Comparison of ENCODE assay signal across 8 mouse cellular contexts in the genomic region with DNA sequence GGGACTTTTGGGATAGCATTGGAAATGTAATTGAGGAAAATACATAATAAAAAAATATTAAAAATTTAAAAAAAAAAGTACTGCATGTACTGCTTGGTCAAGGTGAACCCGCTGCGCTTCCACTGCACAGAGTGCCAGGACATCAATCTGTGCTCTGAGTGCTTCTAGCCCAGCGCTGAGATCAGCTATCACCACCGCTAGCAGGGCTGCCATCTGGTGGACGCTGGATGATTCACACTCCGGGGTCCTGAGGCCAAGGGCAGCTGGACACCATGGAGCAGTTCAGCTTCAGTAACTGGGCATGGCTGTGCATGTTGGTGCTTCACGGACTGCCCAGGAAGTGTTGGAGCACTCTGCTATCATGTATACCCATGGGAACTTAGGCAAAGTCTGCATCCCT.
A peak's percentile ranks its signal among the peaks of the same experiment; 100 is the strongest.
DNase-seq lines count a peak whose midpoint lies in the region; ATAC-seq and TF ChIP-seq lines count a peak whose summit lies in the region.
"Not testable (repeated sequence)": the region's sequence is repeated elsewhere in the genome, so short reads cannot be mapped to it uniquely, and the experiment has no call there.

No protein-coding gene starts in this region.

- WGBS in hindbrain, embryonic 11.5 days, result 41% methylated on average over 7 of the region's 7 CpGs
- 34% methylated on average over 7 of the region's 7 CpGs for WGBS in lung, postnatal 0 days

- ATAC-seq in Patski; hindbrain, embryonic 11.5 days (ENCODE audit: low FRiP score); lung, postnatal 0 days: not testable (repeated sequence)

- H3K36me3 ChIP-seq in hindbrain, embryonic 11.5 days (ENCODE audit: control insufficient read depth, insufficient read depth, low read length); lung, postnatal 0 days (ENCODE audit: insufficient read depth, low read length); testis, adult 2 months (ENCODE audit: control insufficient read depth, insufficient read depth, low read length): not testable (repeated sequence)

- H3K9ac ChIP-seq in hindbrain, embryonic 11.5 days (ENCODE audit: low read depth, low read length); lung, postnatal 0 days (replicated peaks; ENCODE audit: low read depth): not testable (repeated sequence)

- H3K27ac ChIP-seq in hindbrain, embryonic 11.5 days (ENCODE audit: low read depth, low read length); lung, postnatal 0 days (ENCODE audit: low read length); testis, adult 2 months (ENCODE audit: control insufficient read depth, insufficient read depth, low read depth, low read length): not testable (repeated sequence)

- not testable (repeated sequence) for H3K4me1 ChIP-seq in hindbrain, embryonic 11.5 days (replicated peaks; ENCODE audit: control insufficient read depth, insufficient read depth, low read length); lung, postnatal 0 days (ENCODE audit: insufficient read depth, low read depth, low read length); testis, adult 2 months (ENCODE audit: control insufficient read depth, insufficient read depth, low read length)

- not testable (repeated sequence) for TF ChIP-seq POLR2A in testis, adult 2 months (IDR thresholded peaks at IDR 0.05; ENCODE audit: control insufficient read depth, low read depth, low read length)

- H3K9me3 ChIP-seq in hindbrain, embryonic 11.5 days (ENCODE audit: control insufficient read depth, low read length); lung, postnatal 0 days (ENCODE audit: low read length): not testable (repeated sequence)

- not testable (repeated sequence) for H3K4me2 ChIP-seq in hindbrain, embryonic 11.5 days (replicated peaks; ENCODE audit: low read depth, low read length); lung, postnatal 0 days (replicated peaks; ENCODE audit: low read depth, low read length)

- not testable (repeated sequence) for H3K4me3 ChIP-seq in hindbrain, embryonic 11.5 days (ENCODE audit: low read depth, low read length); lung, postnatal 0 days (ENCODE audit: low read depth, low read length); testis, adult 2 months (ENCODE audit: control insufficient read depth, low read depth, low read length)

- not testable (repeated sequence) for H3K27me3 ChIP-seq in Patski; hindbrain, embryonic 11.5 days (ENCODE audit: control insufficient read depth, insufficient read depth, low read length); lung, postnatal 0 days (replicated peaks; ENCODE audit: insufficient read depth, low read length); testis, adult 2 months (ENCODE audit: control insufficient read depth, insufficient read depth, low read length)

- TF ChIP-seq EP300 in lung, postnatal 0 days (IDR thresholded peaks at IDR 0.05), result not testable (repeated sequence)

- peak; percentile 49 for TF ChIP-seq CTCF in Patski (IDR thresholded peaks at IDR 0.05)
- peak; percentile 51 for TF ChIP-seq CTCF in lung, postnatal 0 days (IDR thresholded peaks at IDR 0.05)
- TF ChIP-seq CTCF in testis, adult 2 months (IDR thresholded peaks at IDR 0.05; ENCODE audit: control insufficient read depth, insufficient read depth, insufficient replicate concordance, low read depth, low read length), result peak; percentile 23; the same call in 1 of the 2 replicates

- CTCF ChIA-PET in Patski (lab: Charles Lee), result not testable (repeated sequence)

- POLR2A ChIA-PET in Patski (lab: Charles Lee), result not testable (repeated sequence)

- peak; percentile 2 for DNase-seq in 416B (ENCODE audit: low read depth)
- DNase-seq in Patski (ENCODE audit: low read depth, low spot score); lung, postnatal 0 days (ENCODE audit: low spot score): not testable (repeated sequence)
- peak; percentile 14 to 23 for DNase-seq in adrenal gland, postnatal 36 days
- peak; percentile 5 for DNase-seq in embryo, embryonic 10.5 days (ENCODE audit: low spot score)
- DNase-seq in hindbrain, embryonic 11.5 days (ENCODE audit: low spot score), result peak; percentile 1
- DNase-seq in kidney, postnatal 4 days, result peak; percentile 33 to 38

- in situ Hi-C loops in Patski (cut with MboI; ENCODE audit: low pct_unique_long_range_greater_than_20kb), result not testable (repeated sequence)
